Mouse (Mus musculus): ENCODE results near the gene Ccdc149.

DNA sequence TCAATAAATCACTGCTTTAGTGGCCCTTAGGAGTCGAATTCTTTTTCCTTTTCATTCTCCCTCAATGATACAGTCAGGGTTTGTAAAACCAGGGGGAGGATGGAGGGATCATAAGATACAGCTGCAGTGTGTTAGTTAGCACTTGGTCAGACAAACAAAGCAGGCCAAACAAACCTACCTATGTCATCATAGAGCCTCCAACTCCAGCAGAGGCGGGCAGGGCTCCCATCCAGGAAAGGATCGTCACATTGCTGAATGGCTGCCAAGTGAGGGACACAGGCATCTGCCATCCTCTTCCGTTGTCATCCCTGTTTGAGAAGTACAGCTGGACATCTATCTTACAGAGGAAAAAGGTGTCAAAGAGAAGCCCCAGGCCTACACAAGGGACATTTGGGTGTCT is 116.9 kb downstream of the Ccdc149 start:
- TF ChIP-seq UBTF (IDR thresholded peaks at IDR 0.05; ENCODE audit: borderline replicate concordance, insufficient read depth, low read depth, low read length): no peak
- TF ChIP-seq ELF1 (IDR thresholded peaks at IDR 0.05; ENCODE audit: low read depth, low read length): no peak
- no peak for TF ChIP-seq MYC (IDR thresholded peaks at IDR 0.05; ENCODE audit: low read depth, low read length)
- TF ChIP-seq POLR2AphosphoS5 (IDR thresholded peaks at IDR 0.05; ENCODE audit: borderline replicate concordance, low read depth, low read length): no peak
- TF ChIP-seq CTCF (IDR thresholded peaks at IDR 0.05 in 2 of 3, conservative IDR thresholded peaks at IDR 0.05 in 1 of 3; ENCODE audit: control insufficient read depth in 1 of 3, insufficient read depth in 1 of 3, low read depth in 2 of 3, low read length in 3 of 3, poor library complexity in 1 of 3, severe bottlenecking in 1 of 3): no peak
- TF ChIP-seq POLR2A (IDR thresholded peaks at IDR 0.05; ENCODE audit: control insufficient read depth in 1 of 2, insufficient read depth in 1 of 2, low read depth in 1 of 2, low read length in 2 of 2, poor library complexity in 1 of 2): no peak
- TF ChIP-seq E2F4 (IDR thresholded peaks at IDR 0.05; ENCODE audit: borderline replicate concordance, low read depth, low read length): no peak
- no peak for TF ChIP-seq GABPA (IDR thresholded peaks at IDR 0.05; ENCODE audit: low read depth, low read length)
- TF ChIP-seq ZMIZ1 (IDR thresholded peaks at IDR 0.05; ENCODE audit: low read depth, low read length): no peak

All from MEL (cell line).